Mouse (Mus musculus): ENCODE measurements around the gene Fbxl16. TPM values are rescaled to one million over a fixed set of nuclear protein-coding genes. Genes with fewer than 3 reads are reported as not detected.
A peak's percentile ranks its signal among the peaks of the same experiment; 100 is the strongest.

Gene Fbxl16
- polyA plus RNA-seq, 1 experiment from 2014 or later = 1.6 TPM

DNA sequence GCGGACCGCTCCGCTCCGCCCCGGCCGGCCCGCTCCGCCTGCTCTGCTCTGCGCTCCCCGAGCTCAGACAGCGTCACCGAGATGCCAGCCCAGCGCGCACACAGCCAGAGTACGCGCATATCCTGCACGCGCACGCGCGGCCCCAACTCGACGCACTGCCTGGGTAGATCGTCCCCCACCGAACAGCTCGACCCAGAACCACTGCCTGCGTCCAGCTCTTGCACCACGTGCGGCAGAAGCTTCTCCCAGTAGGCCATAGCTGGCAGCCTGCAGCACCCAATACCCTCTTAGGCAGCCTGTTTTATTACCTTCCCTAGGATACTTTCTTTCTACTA, 28.2 kb downstream of the Fbxl16 start, which contains the start of gene Rhbdl1:
TSS of gene Rhbdl1 (minus strand) at position 220 of the 335 bp plus-strand sequence.
- H3K36me3 ChIP-seq = peaks cover 34% of the 10 kb centered on the region
- peaks cover 40% of the 10 kb centered on the region for H3K4me1 ChIP-seq

DNA sequence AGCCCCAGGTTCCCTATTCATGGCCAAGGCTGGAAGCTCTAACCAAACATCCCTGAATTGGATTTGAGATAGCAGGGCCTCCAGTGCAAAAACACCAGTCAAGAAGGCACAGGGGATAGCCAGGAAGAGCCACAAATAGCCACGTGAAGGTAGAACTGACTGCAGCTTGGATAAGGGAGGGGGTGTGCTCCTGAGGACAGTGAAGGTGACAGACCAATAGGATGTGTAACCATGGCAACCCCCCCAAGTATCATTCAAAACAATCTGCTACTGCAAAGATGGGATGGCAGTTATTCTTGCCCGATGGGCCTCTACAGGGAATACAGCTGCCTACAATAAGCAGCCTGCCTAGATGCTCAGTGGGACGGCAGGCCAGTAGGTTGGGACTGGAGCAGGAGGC, 28.6 kb downstream of the Fbxl16 start:
- no peaks in the 10 kb centered on the region for H3K27me3 ChIP-seq
- ATAC-seq (ENCODE audit: borderline replicate concordance, extremely low read depth, low FRiP score, low TSS enrichment) = no peak
- peaks cover 39% of the 10 kb centered on the region for H3K4me1 ChIP-seq
- H3K27ac ChIP-seq = no peak overlapping the region
- 41% methylated on average over 3 of the region's 3 CpGs for WGBS
- peaks cover 39% of the 10 kb centered on the region for H3K36me3 ChIP-seq
- H3K4me3 ChIP-seq = peak overlapping the region; percentile 31; the same call in 1 of the 2 replicates
- H3K4me2 ChIP-seq = peak overlapping the region; percentile 76
- no peak overlapping the region for H3K9ac ChIP-seq
- H3K9me3 ChIP-seq = no peaks in the 10 kb centered on the region

More for the DNA sequence above, 28.2 kb downstream of the Fbxl16 start, which contains the start of gene Rhbdl1:
- Histone ChIP-seq H3K4me3 (peak within 1 kb of the TSS; percentile 31), H3K27me3 (no peaks in the 10 kb centered on the region), H3K27ac (0 out of 2 replicates have a peak within 1 kb of the TSS, but pooled peaks have one; percentile 21), H3K4me2 (peak within 1 kb of the TSS; percentile 76), H3K9me3 (no peaks in the 10 kb centered on the region), H3K9ac (peak within 1 kb of the TSS; percentile 49)
- WGBS = under 1% methylated on average over 29 of the region's 29 CpGs
- ATAC-seq (ENCODE audit: borderline replicate concordance, extremely low read depth, low FRiP score, low TSS enrichment) = no peak

DNA sequence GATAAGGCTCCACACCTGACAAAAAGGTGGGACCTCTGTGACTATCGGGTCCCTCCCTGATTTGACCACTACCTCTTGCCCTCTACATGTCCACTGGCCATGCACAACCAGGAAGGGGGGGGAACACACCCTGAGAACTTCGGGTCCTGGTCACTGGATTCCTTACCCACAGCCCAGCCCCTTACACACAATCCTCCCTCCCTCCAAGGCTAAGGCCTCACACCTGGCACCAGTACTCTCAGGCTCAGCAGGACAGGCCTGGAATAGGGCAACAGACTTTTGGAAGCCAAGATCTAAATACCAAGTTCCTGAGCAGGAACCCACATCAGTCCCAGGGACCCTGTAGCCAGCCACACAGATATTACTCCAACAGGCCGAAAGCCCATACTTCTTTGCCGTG, 30.0 kb downstream of the Fbxl16 start:
- Histone ChIP-seq H3K9ac (no peak overlapping the region), H3K36me3 (peaks cover 40% of the 10 kb centered on the region), H3K4me2 (no peak overlapping the region), H3K4me1 (peaks cover 46% of the 10 kb centered on the region), H3K27me3 (no peaks in the 10 kb centered on the region), H3K27ac (no peak overlapping the region), H3K4me3 (no peak overlapping the region), H3K9me3 (no peaks in the 10 kb centered on the region)
- ATAC-seq (ENCODE audit: borderline replicate concordance, extremely low read depth, low FRiP score, low TSS enrichment) = no peak
- 77% methylated on average over 4 of the region's 4 CpGs for WGBS

DNA sequence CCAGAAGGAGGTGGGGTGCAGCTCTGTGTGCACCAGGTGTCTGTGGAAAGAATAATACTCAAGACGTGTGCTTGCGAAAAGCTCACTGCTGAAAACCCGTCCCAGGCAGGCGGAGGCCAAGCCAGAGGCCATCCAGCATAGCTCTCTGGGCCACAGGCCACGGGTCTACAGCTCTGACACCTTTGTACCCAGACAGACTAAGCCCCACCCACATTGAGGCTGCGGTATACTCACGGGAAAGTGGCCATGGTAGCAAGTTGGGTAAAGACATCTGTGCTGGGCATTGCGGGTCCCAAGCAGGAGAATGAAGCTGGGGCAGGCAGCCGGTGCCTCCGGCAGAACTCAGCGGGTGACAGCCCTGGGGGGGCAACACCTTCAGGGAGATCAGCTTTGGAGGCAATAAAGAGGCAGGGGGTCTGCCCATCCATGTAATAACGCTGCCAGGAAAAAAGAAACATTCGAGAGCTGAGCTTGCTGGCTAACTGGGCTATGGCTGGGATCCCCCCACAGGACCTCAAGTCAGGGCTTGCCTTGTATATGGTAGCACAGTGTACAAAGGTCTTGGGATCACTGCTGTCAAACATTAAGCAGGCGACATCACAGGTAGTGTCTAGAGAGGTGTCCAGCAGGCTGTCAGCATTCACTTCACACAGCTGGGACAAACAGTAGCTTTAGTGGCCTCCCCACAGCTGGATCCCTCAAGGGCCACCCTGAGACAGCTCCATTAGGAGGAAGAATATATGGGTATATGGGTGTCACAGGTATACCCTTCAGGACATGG, 30.8 kb downstream of the Fbxl16 start:
- Histone ChIP-seq H3K4me2 (no peak overlapping the region), H3K4me1 (peaks cover 40% of the 10 kb centered on the region), H3K9me3 (no peaks in the 10 kb centered on the region), H3K36me3 (peaks cover 40% of the 10 kb centered on the region), H3K27ac (no peak overlapping the region), H3K27me3 (no peaks in the 10 kb centered on the region), H3K9ac (no peak overlapping the region), H3K4me3 (no peak overlapping the region)
- WGBS = 81% methylated on average over 14 of the region's 14 CpGs
- no peak for ATAC-seq (ENCODE audit: borderline replicate concordance, extremely low read depth, low FRiP score, low TSS enrichment)

DNA sequence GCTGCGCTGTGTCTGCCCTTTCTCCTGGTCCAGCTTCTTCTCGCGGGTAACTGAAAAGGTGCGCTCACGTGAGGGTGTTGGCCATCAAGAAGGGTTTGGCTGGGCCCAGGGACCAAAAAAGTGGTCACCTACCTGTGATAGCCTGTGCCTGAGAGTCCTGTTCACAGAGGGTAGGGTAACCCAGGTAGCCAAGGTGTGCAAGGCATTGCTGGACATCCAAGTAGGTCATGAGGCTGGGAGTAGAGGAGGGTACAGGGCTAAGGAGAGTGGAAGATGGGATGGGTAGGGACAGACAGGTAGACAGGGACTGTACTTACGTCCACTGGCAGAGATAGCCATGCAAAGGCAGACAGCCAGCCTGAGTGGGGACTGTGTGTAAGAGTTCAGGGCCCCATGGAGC, 31.6 kb downstream of the Fbxl16 start:
- no peaks in the 10 kb centered on the region for H3K9me3 ChIP-seq
- no peak overlapping the region for H3K27ac ChIP-seq
- H3K4me2 ChIP-seq = no peak overlapping the region
- no peaks in the 10 kb centered on the region for H3K27me3 ChIP-seq
- H3K9ac ChIP-seq = no peak overlapping the region
- WGBS = 96% methylated on average over 6 of the region's 6 CpGs
- no peak for ATAC-seq (ENCODE audit: borderline replicate concordance, extremely low read depth, low FRiP score, low TSS enrichment)
- peaks cover 40% of the 10 kb centered on the region for H3K36me3 ChIP-seq
- no peak overlapping the region for H3K4me3 ChIP-seq
- peaks cover 34% of the 10 kb centered on the region for H3K4me1 ChIP-seq

DNA sequence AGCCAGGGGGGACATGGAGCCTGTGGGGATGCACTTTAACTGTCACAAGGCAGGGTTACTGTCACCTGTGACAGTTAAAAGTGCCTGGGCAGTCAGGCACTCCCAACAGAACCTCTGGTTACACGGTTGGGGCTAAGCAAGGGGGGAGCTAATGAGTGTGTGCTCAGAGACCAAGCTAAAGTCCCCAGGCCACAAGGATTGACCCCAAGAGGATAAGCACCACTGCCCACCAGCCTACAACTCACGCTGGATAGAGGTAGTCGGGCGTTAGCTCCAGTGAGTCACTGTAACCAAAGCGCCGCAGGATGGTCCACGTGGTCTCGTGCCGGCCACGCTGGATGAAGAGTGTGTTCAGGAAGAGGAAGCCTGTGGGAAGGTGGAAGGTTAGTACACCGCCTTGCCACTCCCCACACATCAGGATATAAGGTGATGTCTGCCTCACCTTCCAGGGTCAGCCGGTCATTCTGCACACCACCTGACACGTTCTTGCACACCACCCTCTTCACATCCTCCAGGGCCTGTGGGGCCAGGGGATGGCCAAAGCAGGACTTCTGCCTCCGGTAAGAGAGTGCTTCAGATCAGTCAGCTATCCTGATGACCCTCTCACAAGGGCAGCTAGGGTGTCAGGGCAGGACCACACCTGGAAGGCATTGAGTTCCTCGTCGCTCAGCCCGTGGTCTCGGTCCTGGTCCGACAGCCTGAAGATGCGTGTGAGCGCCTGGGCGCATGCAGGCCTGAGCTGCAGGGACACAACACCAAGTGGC, 32.4 kb downstream of the Fbxl16 start, which contains the start of gene Gm20683:
TSS of gene Gm20683 (minus strand) at position 647 of the 764 bp plus-strand sequence.
- peaks cover 27% of the 10 kb centered on the region for H3K4me1 ChIP-seq
- H3K36me3 ChIP-seq = peaks cover 40% of the 10 kb centered on the region
- no peak within 1 kb of the TSS for H3K4me3 ChIP-seq
- H3K4me2 ChIP-seq = no peak within 1 kb of the TSS
- no peak within 1 kb of the TSS for H3K9ac ChIP-seq
- WGBS = 90% methylated on average over 22 of the region's 22 CpGs
- H3K9me3 ChIP-seq = no peaks in the 10 kb centered on the region
- ATAC-seq (ENCODE audit: borderline replicate concordance, extremely low read depth, low FRiP score, low TSS enrichment) = no peak
- H3K27ac ChIP-seq = no peak within 1 kb of the TSS
- H3K27me3 ChIP-seq = no peaks in the 10 kb centered on the region

DNA sequence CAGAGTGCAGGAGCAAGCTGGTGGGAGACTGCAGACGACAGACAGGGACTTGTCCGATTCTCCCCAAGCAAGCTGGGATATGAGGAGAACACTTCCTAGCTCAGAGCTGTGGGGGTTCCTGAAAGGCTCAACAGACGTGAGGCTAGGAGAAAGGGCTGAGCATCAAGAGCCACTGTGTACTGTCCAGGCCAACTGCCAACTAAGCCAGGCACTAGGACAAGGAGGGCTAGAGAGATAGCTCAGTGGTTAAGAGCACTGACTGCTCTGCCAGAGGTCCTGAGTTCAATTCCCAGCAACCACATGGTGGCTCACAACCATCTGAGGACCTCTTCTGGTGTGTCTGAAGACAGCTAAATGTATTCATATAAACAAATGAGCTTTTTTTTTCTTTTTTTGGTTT, 33.6 kb downstream of the Fbxl16 start:
- 75% methylated on average over 3 of the region's 3 CpGs for WGBS
- Histone ChIP-seq H3K36me3 (peaks cover 48% of the 10 kb centered on the region), H3K27ac (no peak overlapping the region), H3K4me3 (no peak overlapping the region), H3K9ac (no peak overlapping the region), H3K4me1 (peaks cover 15% of the 10 kb centered on the region), H3K27me3 (no peaks in the 10 kb centered on the region), H3K4me2 (no peak overlapping the region), H3K9me3 (no peaks in the 10 kb centered on the region)
- no peak for ATAC-seq (ENCODE audit: borderline replicate concordance, extremely low read depth, low FRiP score, low TSS enrichment)

DNA sequence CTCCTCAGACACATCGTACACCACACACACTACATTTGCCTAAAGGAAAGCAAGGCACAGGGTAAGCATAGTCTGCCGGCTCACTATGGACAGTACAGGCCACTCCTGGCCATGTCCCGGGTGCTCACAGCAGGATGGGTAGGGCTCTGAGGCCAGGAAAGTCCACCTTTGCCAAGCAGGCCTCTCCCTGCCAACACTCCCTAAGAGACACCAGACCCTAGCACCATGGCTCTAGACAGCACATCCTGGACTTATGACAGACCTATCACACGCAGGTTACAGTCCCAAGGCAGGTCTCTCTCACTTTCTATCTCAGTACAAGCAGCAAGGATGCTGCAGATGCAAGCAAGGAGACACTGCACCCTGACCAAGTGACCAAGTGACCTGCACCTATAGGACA, 34.2 kb downstream of the Fbxl16 start:
- H3K36me3 ChIP-seq = peaks cover 48% of the 10 kb centered on the region
- no peak overlapping the region for H3K9ac ChIP-seq
- H3K4me3 ChIP-seq = peak overlapping the region; percentile 77
- no peak for ATAC-seq (ENCODE audit: borderline replicate concordance, extremely low read depth, low FRiP score, low TSS enrichment)
- H3K4me2 ChIP-seq = peak overlapping the region; percentile 82
- WGBS = 94% methylated on average over 4 of the region's 4 CpGs
- H3K4me1 ChIP-seq = peaks cover 15% of the 10 kb centered on the region
- H3K27me3 ChIP-seq = no peaks in the 10 kb centered on the region
- H3K9me3 ChIP-seq = no peaks in the 10 kb centered on the region
- H3K27ac ChIP-seq = no peak overlapping the region

DNA sequence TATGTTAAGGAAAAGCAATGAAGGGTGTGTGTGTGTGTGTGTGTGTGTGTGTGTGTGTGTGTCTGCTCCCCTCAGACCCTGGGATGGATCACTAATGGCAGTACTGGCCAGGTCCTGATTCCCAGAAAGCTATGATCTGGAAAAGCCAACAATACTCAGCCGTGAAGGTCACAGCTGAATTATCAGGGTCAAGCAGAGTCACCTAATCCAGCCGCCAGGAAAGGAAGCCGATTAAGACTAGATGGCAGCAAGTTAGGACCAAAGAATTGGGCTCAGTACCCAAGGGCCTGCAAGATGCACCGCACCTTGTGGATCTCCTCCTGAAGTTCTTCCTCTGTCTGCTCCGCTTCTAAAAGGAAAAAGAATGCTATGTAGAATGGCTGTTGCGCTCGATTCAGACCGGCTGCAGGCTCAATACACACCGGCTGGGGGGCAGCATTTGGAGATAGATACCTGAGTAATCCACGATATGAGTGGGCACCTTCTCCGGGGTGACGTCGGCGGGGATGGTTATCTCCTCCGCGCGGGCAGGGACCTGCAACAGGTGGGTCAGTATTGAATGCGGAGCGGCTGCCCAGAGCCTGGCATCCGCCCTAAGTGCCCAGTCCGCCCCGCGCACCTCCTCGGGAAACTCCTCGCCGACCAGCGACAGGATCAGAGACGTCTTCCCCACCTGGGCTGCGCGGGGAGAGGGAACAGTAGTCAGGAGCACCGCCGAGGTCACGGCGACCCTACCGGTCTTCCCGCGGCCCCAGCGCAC, 34.9 kb downstream of the Fbxl16 start:
- Histone ChIP-seq H3K9me3 (no peaks in the 10 kb centered on the region), H3K9ac (peak overlapping the region; percentile 78), H3K27ac (peak overlapping the region; percentile 80), H3K36me3 (peaks cover 46% of the 10 kb centered on the region), H3K4me3 (peak overlapping the region; percentile 77), H3K4me2 (peak overlapping the region; percentile 82), H3K4me1 (peaks cover 15% of the 10 kb centered on the region), H3K27me3 (no peaks in the 10 kb centered on the region)
- 1% methylated on average over 38 of the region's 38 CpGs for WGBS
- ATAC-seq (ENCODE audit: borderline replicate concordance, extremely low read depth, low FRiP score, low TSS enrichment) = no peak; the same call in 1 of the 2 replicates

DNA sequence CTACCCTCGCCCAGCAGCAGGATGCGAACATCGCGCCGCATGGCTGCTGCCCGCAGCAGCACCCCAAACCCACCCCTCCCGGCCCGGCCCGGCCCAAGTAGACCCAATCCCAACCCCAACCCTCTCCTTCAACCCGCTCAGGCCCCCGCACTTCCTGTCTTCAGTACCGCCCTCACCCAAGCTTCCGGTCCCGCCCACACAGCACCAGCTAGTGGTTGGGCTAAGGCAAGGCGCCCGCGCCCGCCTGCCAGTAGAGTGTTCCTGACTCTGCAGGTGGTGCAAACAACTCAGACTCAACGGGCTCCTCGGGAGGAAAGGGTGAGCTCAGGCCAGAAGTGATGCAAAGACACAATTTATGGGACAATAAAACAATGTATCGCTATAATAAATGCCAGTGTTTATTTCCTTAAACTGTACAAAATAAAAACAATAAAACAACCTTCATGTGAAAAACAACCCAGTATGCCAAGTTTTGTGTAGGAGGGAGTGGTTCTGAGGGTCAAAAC, 35.6 kb downstream of the Fbxl16 start, which contains the start of gene Rhot2:
TSS of gene Rhot2 (minus strand) at position 456 of the 506 bp plus-strand sequence.
- H3K27ac ChIP-seq = peak within 1 kb of the TSS; percentile 80
- H3K9ac ChIP-seq = peak within 1 kb of the TSS; percentile 78
- ATAC-seq (ENCODE audit: borderline replicate concordance, extremely low read depth, low FRiP score, low TSS enrichment) = peak; percentile 94
- no peaks in the 10 kb centered on the region for H3K9me3 ChIP-seq
- H3K36me3 ChIP-seq = peaks cover 42% of the 10 kb centered on the region
- peak within 1 kb of the TSS; percentile 82 for H3K4me2 ChIP-seq
- peaks cover 15% of the 10 kb centered on the region for H3K4me1 ChIP-seq
- H3K4me3 ChIP-seq = peak within 1 kb of the TSS; percentile 77
- H3K27me3 ChIP-seq = no peaks in the 10 kb centered on the region
- under 1% methylated on average over 21 of the region's 21 CpGs for WGBS

DNA sequence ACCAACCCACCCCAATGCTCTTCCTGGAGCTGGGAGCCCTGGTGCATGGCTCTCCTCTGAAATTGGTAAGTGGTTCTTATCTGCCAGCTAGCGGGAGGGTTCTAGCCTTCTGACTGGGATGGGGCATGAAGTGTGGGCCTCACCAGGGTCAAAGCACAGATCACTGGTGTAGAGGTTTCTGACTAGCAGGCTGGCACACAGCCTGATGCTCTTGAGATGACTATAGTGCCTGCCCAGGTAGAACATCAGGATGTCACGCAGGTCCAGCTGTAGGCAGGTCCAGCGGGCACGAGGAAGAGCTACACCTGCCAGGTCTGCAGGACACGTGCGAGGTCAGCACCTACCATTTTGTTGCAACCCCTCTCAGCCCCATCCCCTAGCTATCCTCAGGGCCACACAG, 51.3 kb downstream of the Fbxl16 start:
- Histone ChIP-seq H3K4me2 (peak overlapping the region; percentile 82), H3K4me1 (peaks cover 16% of the 10 kb centered on the region), H3K4me3 (peak overlapping the region; percentile 70; the same call in 1 of the 2 replicates), H3K27ac (no peak overlapping the region), H3K36me3 (no peaks in the 10 kb centered on the region), H3K27me3 (no peaks in the 10 kb centered on the region), H3K9me3 (no peaks in the 10 kb centered on the region), H3K9ac (peak overlapping the region; percentile 68; the same call in 1 of the 2 replicates)
- ATAC-seq (ENCODE audit: borderline replicate concordance, extremely low read depth, low FRiP score, low TSS enrichment) = no peak
- WGBS = 86% methylated on average over 6 of the region's 6 CpGs

All from lung, embryonic 15.5 days (tissue).